Mouse (Mus musculus): ENCODE results near the gene Pygb.

- TF ChIP-seq POLR2A (IDR thresholded peaks at IDR 0.05; ENCODE audit: low read depth, low read length) (no peak), USF2 (conservative IDR thresholded peaks at IDR 0.05; ENCODE audit: low read depth, low read length) (no peak), HCFC1 (IDR thresholded peaks at IDR 0.05; ENCODE audit: low read depth, low read length) (no peak), KAT2A (IDR thresholded peaks at IDR 0.05; ENCODE audit: insufficient replicate concordance, low read length) (no peak), NRF1 (IDR thresholded peaks at IDR 0.05; ENCODE audit: low read depth, low read length) (no peak), ZC3H11A (IDR thresholded peaks at IDR 0.05; ENCODE audit: low read depth, low read length) (no peak)
These were observed 6.8 kb downstream of the Pygb start for GRCm38 (mm10) chr2:150793320-150793719.
